Mouse (Mus musculus) heart, postnatal 14 days (tissue): ENCODE measurements at regions not wholly inside any gene's neighbourhood (a gene's known extent, or its start where the extent isn't known, plus 50 kb on each side); places are given as distances from the start of the nearest gene placed in this dataset.

Experiments
- DNase-seq, 2 experiments: peaks; one replicate each; pipeline ENCODE4 v3.0.0; 2021 to 2022
- intact Hi-C: fragments of 180-260 bp; cut with DNase I; formaldehyde crosslinking; loops from one replicate; pipeline ENCODE4 v1.15.1; 2025

GRCm38 (mm10) chr10:111806916-111807315 is 165.5 kb upstream of the Krr1 start:
- intact Hi-C loops, result no loop called here
- DNase-seq, result no peak

- DNase-seq, result peak; percentile 19 to 25
- intact Hi-C loops, result no loop called here
Measured at GRCm38 (mm10) chr10:111813736-111814135, 158.7 kb upstream of the Krr1 start.

DNA sequence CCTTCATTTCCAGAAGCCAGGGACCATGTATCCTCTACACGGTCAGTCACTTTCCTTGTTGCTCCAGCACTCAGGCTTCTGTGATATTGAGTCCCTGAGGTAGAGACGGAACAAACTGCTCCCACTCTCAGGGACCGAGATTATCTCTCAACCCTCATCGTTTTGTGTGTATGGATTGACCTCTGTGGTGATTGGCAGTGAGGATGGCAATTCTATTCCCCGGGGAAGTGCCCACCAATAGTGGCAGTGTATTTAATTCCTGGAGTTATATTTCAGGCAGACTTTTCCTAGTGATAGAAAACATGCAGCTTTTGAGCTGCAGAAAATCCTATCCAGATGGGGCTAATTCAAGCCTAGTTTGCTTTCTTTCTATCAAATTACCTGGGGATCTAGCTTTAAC is 157.8 kb upstream of the Krr1 start:
- intact Hi-C loops, result no loop called here
- DNase-seq, result no peak

GRCm38 (mm10) chr10:111815160-111815559 is 157.3 kb upstream of the Krr1 start:
- intact Hi-C loops, result no loop called here
- no peak for DNase-seq

GRCm38 (mm10) chr10:111815821-111816599 is 156.5 kb upstream of the Krr1 start:
- DNase-seq, result no peak
- intact Hi-C loops, result no loop called here

DNA sequence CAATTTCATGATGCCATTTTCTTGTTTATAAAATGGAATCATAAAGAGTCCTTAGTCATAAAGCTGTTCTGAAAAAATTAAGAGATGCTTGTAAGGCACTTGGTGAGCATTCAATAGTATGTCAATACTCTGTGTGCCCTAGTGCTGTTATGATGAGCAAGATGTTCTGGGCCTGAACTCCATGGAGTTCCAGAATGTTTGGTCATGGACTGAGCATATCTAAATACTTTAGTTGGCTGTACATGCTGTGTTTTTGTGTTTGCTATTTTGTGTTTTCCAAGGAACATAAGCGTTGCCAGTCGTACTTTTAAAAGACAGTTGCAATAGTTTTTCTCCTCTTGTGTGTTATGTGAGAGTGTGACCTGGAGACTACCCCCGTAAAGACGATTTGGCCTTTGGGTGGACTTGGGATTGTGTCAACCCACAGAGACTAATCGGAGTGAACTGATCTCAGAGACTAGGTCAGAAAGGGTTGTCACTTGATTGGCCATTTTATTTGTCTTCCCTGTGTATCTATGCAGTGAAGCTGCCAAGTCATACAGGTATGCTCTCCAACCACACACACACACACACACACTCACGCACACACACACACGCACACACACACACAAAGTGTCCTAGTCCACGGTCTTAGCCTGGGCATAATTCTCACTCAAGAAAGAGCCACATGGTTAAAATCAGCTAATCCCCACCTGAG is 152.6 kb upstream of the Krr1 start:
- intact Hi-C loops, result no loop called here
- no peak for DNase-seq

GRCm38 (mm10) chr10:111824820-111825219 is 147.6 kb upstream of the Krr1 start:
- intact Hi-C loops, result no loop called here
- DNase-seq, result no peak

DNA sequence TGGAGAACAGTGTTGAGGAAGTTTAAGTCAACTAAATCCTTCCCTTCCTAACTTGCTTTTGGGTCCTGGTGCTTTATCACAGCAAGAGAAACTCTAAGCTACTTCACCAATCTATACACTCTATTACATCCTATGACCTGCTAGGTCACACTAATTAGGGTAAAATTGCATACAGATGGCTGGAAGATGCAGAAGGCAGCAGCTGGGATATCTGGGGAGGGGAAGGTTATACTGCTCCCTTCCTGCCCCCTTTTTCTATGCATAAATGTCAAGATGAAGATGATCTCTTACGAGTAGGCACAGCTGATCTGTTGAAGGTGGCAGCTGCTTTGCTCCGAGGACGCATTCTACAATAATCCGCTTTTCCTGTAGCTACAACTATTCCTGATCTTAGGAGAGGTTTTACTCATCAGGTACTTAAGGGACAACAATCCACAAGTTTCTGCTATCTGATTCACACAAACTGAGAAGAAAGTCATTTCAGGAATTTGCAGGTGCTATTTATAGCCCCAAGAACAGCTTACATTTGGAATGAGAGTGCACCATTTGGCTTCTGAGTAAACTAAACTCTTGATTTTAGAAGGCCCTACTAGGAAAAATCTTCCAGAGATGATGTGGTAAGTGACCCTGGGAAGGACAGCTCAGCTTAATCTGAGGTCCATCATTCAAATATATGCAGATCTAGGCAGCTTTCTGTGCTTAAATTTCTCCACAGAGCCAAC is 146.3 kb upstream of the Krr1 start:
- intact Hi-C loops, result no loop called here
- no peak for DNase-seq

DNA sequence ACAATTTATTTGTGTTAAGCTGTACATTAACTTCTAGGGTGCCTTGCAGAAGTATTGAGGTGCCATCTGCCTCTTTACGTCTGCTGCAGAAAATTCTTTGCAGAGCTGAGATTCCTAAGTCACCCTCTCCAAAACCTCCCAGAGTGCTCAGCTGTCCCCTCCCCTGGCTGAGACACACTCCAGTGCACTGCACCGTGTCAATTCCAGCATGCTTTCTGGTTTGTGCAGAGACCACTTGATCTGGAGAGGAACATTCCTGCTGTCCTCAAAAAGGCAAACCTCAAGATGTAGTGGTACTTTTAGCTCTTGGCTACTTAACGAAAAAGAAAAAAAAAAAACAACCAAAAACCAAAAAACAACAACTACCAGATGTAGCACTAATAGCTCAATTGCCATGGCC is 145.2 kb upstream of the Krr1 start:
- no peak for DNase-seq
- intact Hi-C loops, result no loop called here

GRCm38 (mm10) chr10:111827930-111828329 is 144.5 kb upstream of the Krr1 start:
- DNase-seq, result no peak
- intact Hi-C loops, result no loop called here

DNA sequence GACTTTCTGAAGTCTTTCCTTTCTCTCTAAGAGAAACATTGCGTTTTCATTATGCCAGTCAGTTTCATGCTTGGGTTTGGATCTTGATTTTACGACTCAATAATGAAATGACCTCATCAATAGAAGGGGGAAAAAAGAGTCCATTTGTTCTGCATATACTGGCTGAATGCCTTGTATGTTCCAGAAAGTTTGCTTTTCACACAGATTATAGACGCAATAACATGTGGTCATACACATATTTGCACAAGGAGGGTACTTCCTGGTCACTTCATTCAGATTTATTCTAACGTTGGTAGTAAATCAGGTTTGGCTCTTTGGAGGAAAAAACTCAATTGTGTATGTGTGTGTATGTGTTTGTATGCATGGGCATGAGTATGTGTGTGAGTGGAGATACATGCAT is 143.9 kb upstream of the Krr1 start:
- intact Hi-C loops, result no loop called here
- DNase-seq, result no peak

DNA sequence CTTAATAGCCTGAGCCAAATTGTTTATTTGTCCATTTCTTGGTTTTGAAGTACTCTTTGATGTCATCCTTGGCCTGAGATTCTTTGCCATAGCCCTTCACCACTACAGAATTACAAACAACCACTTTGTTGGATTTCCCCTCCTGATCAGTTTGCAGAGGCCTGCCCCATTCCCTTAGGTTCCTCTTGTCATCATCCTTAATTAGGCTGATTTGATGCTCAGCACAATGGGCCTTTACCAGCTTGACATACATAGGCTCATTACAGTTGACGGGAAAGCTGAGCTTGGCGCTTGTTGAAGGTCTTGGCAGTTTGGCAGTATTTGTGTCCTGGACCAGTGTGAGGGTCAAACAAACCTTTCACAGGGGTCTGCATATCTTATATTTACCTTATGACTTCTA is 143.2 kb upstream of the Krr1 start:
- DNase-seq, result no peak

DNA sequence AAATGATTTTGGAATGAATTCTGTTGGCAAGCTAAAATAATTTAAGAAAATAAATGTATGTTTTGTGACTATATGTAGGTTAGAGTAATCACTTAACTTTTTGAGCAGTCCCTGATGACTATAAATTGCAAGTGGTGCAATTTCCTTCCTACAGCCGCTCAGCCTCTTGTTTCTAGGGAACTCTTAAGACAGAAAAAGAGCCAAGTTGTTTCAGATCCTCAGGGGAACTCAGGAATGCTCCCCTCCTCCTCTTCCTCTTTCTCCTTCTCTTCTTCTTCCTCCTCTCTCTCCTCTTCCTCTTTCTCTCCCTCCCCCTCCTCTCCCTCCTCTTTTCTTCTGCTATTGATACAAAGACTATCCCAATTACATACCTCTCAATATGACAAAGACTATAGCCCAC is 141.4 kb upstream of the Krr1 start:
- intact Hi-C loops, result no loop called here
- DNase-seq, result no peak

More for the DNA sequence above, 143.2 kb upstream of the Krr1 start:
- intact Hi-C loops, result no loop called here

DNA sequence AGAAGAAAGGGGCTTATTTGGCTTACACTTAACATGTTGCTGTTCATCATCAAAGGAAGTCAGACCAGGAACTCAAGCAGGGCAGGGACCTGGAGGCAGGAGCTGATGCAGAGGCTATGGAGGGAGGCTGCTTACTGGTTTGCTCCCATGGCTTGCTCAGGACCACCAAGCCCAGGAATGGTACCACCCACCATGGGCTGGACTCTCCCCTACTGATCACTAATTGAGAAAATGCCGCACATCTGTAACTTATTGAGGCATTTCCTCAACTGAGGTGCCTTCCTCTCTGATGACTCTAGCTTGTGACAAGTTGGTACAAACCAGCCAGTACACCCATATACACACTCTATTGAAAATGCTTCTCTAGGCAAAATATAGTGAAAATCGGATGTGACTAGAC is 138.9 kb upstream of the Krr1 start:
- intact Hi-C loops, result no loop called here
- DNase-seq, result no peak

- intact Hi-C loops, result no loop called here
- no peak for DNase-seq
Measured at GRCm38 (mm10) chr10:111834280-111834679, 138.2 kb upstream of the Krr1 start.

DNA sequence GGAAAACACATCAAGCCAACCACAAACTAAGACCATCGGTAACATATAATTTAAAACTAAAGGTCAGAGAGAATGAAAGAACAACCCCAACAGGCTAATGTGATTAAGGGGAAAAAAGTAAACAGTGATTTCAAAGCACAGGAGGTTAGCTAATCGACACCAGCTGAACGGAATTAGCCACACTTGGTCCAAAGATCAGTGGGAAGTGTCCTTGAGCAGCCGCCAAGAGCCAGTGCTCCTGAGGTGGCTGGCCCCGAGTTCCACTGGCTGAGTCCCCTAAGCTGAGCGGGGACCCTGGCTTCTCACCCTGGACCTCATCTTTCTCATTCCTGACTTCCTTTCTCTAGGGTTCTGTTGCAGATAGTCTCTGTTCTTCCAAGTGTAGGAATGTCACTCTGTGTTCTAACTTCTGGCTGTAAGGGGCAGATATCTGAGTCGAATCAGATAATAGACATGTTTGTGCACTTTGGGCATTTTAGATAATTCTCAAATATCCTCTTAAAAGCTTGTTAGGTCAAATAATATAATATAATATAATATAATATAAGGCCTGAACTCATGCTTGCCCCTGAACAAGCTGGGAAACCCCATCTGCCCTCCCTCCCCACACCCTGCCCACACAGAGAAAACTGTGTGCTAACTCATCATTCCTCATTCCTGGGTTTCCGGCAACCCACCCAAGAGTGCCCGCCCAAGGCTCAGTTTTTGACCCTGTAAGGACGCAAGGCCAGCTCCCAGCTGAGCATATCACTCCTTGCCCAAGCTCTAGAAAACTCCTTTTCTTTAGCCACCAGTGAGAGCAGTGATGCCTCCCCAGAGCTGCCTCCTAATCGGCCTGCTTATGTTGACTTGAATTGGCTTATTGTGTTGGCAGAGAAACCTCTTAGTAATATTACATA is 137.3 kb upstream of the Krr1 start:
- intact Hi-C loops, result no loop called here
- DNase-seq, result peak; percentile 36 to 45

DNA sequence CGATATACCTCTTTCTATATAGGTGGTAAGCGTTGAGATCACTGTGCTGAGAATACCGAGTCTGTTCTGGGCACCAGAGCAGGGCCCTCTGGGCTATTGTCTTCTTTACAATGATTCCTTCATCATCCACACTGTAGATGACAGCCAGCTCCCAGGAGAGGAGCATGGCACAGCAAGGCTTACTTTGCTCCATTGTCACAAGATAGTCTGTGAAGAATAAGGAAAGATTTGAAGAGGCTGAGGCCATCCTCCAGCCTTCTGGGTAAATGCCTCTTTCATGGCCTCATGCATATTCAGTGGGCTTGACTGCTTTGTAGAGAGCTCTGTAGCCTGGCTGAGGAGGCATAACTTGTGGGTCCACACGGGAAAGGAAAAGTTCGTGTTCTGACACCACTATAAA is 136.3 kb upstream of the Krr1 start:
- intact Hi-C loops, result no loop called here
- no peak for DNase-seq

DNA sequence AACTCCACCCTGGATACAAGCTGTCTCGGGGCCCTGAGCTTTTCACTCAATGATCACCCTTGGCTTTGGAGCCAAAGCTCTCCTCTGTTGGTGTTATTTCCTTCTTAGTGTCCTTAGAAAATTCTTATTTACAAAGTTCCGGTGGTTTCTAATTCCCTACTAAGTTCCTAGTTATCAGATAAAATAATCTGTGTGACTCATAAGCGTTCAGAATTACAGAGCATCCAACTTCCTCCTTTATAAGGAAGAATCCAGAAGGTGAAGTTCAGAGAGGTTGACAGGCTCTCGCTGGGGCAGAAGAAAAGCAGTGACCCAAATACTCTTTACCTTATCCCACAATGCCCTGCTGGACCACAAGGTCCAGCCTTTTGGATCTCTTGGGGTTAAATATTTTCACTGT is 135.7 kb upstream of the Krr1 start:
- intact Hi-C loops, result no loop called here
- DNase-seq, result no peak

- no peak for DNase-seq
- intact Hi-C loops, result no loop called here
Measured at GRCm38 (mm10) chr10:111842321-111842775, 130.1 kb upstream of the Krr1 start.

- intact Hi-C loops, result no loop called here
- no peak for DNase-seq
Measured at GRCm38 (mm10) chr10:111842896-111843295, 129.6 kb upstream of the Krr1 start.

- no peak for DNase-seq
- intact Hi-C loops, result no loop called here
Measured at GRCm38 (mm10) chr10:111843301-111843700, 129.2 kb upstream of the Krr1 start.
